Mouse (Mus musculus) cortical plate, adult 2 months (tissue): ENCODE measurements around the gene Dennd1b. TPM values are rescaled to one million over a fixed set of nuclear protein-coding genes. Genes with fewer than 3 reads are reported as not detected.
A peak's percentile ranks its signal among the peaks of the same experiment; 100 is the strongest.

ENCODE experiments used
- H3K27ac ChIP-seq: fragments of 200-500 bp; 2 replicates; pipeline ENCODE4 v1.5.1; 2012; ENCODE audit warnings: low read length, control low read depth, inconsistent platforms; ENCODE audit not compliant: insufficient read depth
- H3K4me1 ChIP-seq: fragments of 200-500 bp; 2 replicates; pipeline ENCODE4 v1.6.1; 2011; ENCODE audit warnings: low read length; ENCODE audit not compliant: control insufficient read depth, insufficient read depth
- H3K4me3 ChIP-seq: fragments of 200-500 bp; 2 replicates; pipeline ENCODE4 v1.5.1; 2011; ENCODE audit warnings: mild to moderate bottlenecking, low read length, control low read depth; ENCODE audit not compliant: insufficient read depth
- CTCF ChIP-seq: fragments of 200-500 bp; IDR thresholded peaks from 2 replicates; pipeline ENCODE4 v1.5.1; 2011; ENCODE audit warnings: mild to moderate bottlenecking, control low read depth, low read length; ENCODE audit not compliant: insufficient read depth; ENCODE audit errors: extremely low read depth
- POLR2A ChIP-seq: fragments of 200-500 bp; IDR thresholded peaks from 2 replicates; pipeline ENCODE4 v1.6.1; 2011; ENCODE audit warnings: mild to moderate bottlenecking, low read length, control low read depth; ENCODE audit not compliant: insufficient read depth; ENCODE audit errors: extremely low read depth
- polyA plus RNA-seq: library from polyadenylated mRNA; depleted of rRNA; stranded (reverse); fragments of >200 nt; gene quantifications from 2 replicates; pipeline ENCODE4 v1.2.3, GENCODE M21; 2012; rRNA removed

Dennd1b gene
- polyA plus RNA-seq = 5.5 and 6.1 TPM in 2 replicates

GRCm38 (mm10) chr1:138963161-138963867, at the start of gene Dennd1b:
Dennd1b (plus strand) TSS chr1:138963435.
- TF ChIP-seq CTCF (no peak), POLR2A (no peak)
- H3K27ac ChIP-seq = peak within 1 kb of the TSS; percentile 95
- H3K4me1 ChIP-seq = no peaks in the 10 kb centered on the region
- peak within 1 kb of the TSS; percentile 35 for H3K4me3 ChIP-seq

GRCm38 (mm10) chr1:138915596-138915995, 47.6 kb upstream of the Dennd1b start:
- no peak overlapping the region for H3K4me3 ChIP-seq
- H3K27ac ChIP-seq = no peak overlapping the region
- H3K4me1 ChIP-seq = no peaks in the 10 kb centered on the region
- TF ChIP-seq CTCF (no peak), POLR2A (no peak)

- Histone ChIP-seq H3K4me3 (no peak overlapping the region), H3K4me1 (no peaks in the 10 kb centered on the region; the same call in 1 of the 2 replicates), H3K27ac (no peak overlapping the region)
- TF ChIP-seq CTCF (no peak), POLR2A (no peak)
Measured at GRCm38 (mm10) chr1:138919601-138920000, 43.6 kb upstream of the Dennd1b start.

GRCm38 (mm10) chr1:138920082-138920481, 43.2 kb upstream of the Dennd1b start:
- Histone ChIP-seq H3K4me3 (no peak overlapping the region), H3K4me1 (no peaks in the 10 kb centered on the region; the same call in 1 of the 2 replicates), H3K27ac (no peak overlapping the region)
- TF ChIP-seq CTCF = no peak
- TF ChIP-seq POLR2A = no peak

GRCm38 (mm10) chr1:138920799-138921198, 42.4 kb upstream of the Dennd1b start:
- Histone ChIP-seq H3K4me3 (no peak overlapping the region), H3K4me1 (no peaks in the 10 kb centered on the region; the same call in 1 of the 2 replicates), H3K27ac (no peak overlapping the region)
- no peak for TF ChIP-seq CTCF
- TF ChIP-seq POLR2A = no peak

GRCm38 (mm10) chr1:138922886-138923285, 40.3 kb upstream of the Dennd1b start:
- no peak overlapping the region for H3K27ac ChIP-seq
- no peak overlapping the region for H3K4me3 ChIP-seq
- H3K4me1 ChIP-seq = no peaks in the 10 kb centered on the region; the same call in 1 of the 2 replicates
- no peak for TF ChIP-seq POLR2A
- no peak for TF ChIP-seq CTCF

GRCm38 (mm10) chr1:138924282-138924681, 39.0 kb upstream of the Dennd1b start:
- Histone ChIP-seq H3K4me3 (no peak overlapping the region), H3K27ac (no peak overlapping the region), H3K4me1 (peaks cover 1% of the 10 kb centered on the region; the same call in 1 of the 2 replicates)
- TF ChIP-seq CTCF (no peak), POLR2A (no peak)

GRCm38 (mm10) chr1:138928671-138929483, 34.4 kb upstream of the Dennd1b start:
- TF ChIP-seq CTCF (no peak), POLR2A (no peak)
- Histone ChIP-seq H3K4me3 (no peak overlapping the region), H3K27ac (no peak overlapping the region), H3K4me1 (peaks cover 1% of the 10 kb centered on the region; the same call in 1 of the 2 replicates)

- no peak overlapping the region for H3K4me3 ChIP-seq
- no peak for TF ChIP-seq CTCF
- no peak for TF ChIP-seq POLR2A
- no peak overlapping the region for H3K27ac ChIP-seq
- H3K4me1 ChIP-seq = peaks cover 1% of the 10 kb centered on the region; the same call in 1 of the 2 replicates
Measured at GRCm38 (mm10) chr1:138929985-138930384, 33.2 kb upstream of the Dennd1b start.
